Mouse (Mus musculus) thymus, adult 2 months (tissue): ENCODE results near the gene Stxbp3.

Source experiments
- CTCF ChIP-seq: fragments of 200-500 bp; IDR thresholded peaks from 2 replicates; pipeline ENCODE4 v1.5.1; 2012; ENCODE audit warnings: mild to moderate bottlenecking, control low read depth, low read length, moderate library complexity, borderline replicate concordance; ENCODE audit not compliant: control insufficient read depth, poor library complexity, insufficient read depth; ENCODE audit errors: extremely low read depth
- POLR2A ChIP-seq: fragments of 200-500 bp; IDR thresholded peaks from 2 replicates; pipeline ENCODE4 v1.6.1; 2012; ENCODE audit warnings: mild to moderate bottlenecking, low read length, control low read depth, moderate library complexity; ENCODE audit not compliant: control insufficient read depth, poor library complexity, insufficient read depth; ENCODE audit errors: extremely low read depth

DNA sequence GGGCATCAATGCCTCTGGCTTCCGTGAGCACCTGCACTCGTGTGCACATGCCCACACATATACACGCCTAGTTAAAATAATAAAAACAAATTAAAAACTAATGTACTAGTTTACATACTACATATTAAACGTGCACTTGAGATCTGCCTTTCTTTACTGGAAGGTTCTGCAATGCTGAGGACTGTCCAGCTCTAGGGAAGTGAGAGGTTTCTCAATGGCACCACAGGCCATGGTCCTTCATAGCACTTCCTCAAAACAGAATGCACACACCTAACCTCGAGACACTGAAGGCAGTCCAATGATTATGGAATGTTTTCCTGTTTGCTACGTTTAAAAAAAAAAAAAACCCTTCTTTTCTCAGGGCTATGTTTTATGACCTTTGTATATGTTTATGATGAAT lies 42.6 kb downstream of the Stxbp3 start:
- TF ChIP-seq POLR2A (no peak), CTCF (no peak)
